Mouse (Mus musculus) hindbrain, embryonic 12.5 days (tissue): Measurements from ENCODE around the gene Lmtk3. TPM values are rescaled to one million over a fixed set of nuclear protein-coding genes. Genes with fewer than 3 reads are reported as not detected.

Experiments used
- ATAC-seq: fragments of 200-750 bp; cut with Nextera tagmentation; 2 replicates; pipeline ENCODE4 v1.8.0; 2017; ENCODE audit warnings: moderate TSS enrichment; ENCODE audit not compliant: low FRiP score
- H3K27ac ChIP-seq: fragments of 300-500 bp; sonication (generic); 2 replicates; pipeline ENCODE4 v1.5.1; 2016; ENCODE audit warnings: mild to moderate bottlenecking
- H3K27me3 ChIP-seq: fragments of 300-500 bp; sonication (generic); 2 replicates; pipeline ENCODE4 v1.6.1; 2016; ENCODE audit warnings: mild to moderate bottlenecking
- H3K36me3 ChIP-seq: fragments of 300-500 bp; sonication (generic); 2 replicates; pipeline ENCODE4 v1.6.1; 2016; ENCODE audit warnings: mild to moderate bottlenecking
- H3K4me1 ChIP-seq: fragments of 300-500 bp; sonication (generic); 2 replicates; pipeline ENCODE4 v1.6.1; 2016
- H3K4me2 ChIP-seq: fragments of 300-500 bp; sonication (generic); replicated peaks from 2 replicates; pipeline ENCODE4 v1.6.1; 2016; ENCODE audit warnings: mild to moderate bottlenecking
- H3K4me3 ChIP-seq: fragments of 300-500 bp; sonication (generic); 2 replicates; pipeline ENCODE4 v1.5.1; 2016; ENCODE audit warnings: mild to moderate bottlenecking
- H3K9ac ChIP-seq: fragments of 300-500 bp; sonication (generic); 2 replicates; pipeline ENCODE4 v1.6.1; 2016; ENCODE audit warnings: mild to moderate bottlenecking, moderate library complexity
- H3K9me3 ChIP-seq: fragments of 300-500 bp; sonication (generic); replicated peaks from 2 replicates; pipeline ENCODE4 v1.6.1; 2016; ENCODE audit warnings: mild to moderate bottlenecking
- WGBS: fragments of 180-500 bp; shearing (Covaris S2); methylation state at CpG from one replicate; pipeline ENCODE4 v1.1.7; 2016; 5-methylcytosine and 5-hydroxymethylcytosine counted together
- polyA plus RNA-seq: library from polyadenylated mRNA; unstranded; fragments of >200 nt; fragmentation: Nextera tagmentation; extraction: Ambion mirVana; gene quantifications from 2 replicates; pipeline ENCODE4 v1.2.1, GENCODE M21; 2016

Lmtk3 gene
- polyA plus RNA-seq, 1 experiment from 2014 or later, result 11.9 TPM

DNA sequence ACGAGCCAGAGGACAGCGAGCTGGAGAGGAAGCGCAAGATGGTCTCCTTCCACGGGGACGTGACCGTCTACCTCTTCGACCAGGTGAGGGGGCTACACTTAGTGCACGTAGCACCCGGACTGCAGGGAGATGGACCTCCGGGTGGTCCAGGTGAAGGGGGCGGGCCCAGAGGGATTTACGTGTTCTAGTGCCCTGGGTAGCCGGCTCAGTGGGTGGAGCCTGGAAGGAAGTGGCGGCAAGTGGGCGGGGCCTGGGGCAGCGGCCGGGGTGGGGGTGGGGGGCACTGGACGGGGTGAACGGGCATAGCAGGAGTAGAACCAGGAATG lies 14.9 kb downstream of the Lmtk3 start:
- Histone ChIP-seq H3K27ac (no peak overlapping the region), H3K4me3 (peak overlapping the region; percentile 39), H3K9ac (peak overlapping the region; percentile 65), H3K36me3 (peaks cover 73% of the 10 kb centered on the region), H3K4me2 (peak overlapping the region; percentile 62), H3K27me3 (peaks cover 59% of the 10 kb centered on the region), H3K9me3 (no peaks in the 10 kb centered on the region), H3K4me1 (peaks cover 30% of the 10 kb centered on the region)
- ATAC-seq, result no peak
- 2% methylated on average over 19 of the region's 19 CpGs for WGBS

DNA sequence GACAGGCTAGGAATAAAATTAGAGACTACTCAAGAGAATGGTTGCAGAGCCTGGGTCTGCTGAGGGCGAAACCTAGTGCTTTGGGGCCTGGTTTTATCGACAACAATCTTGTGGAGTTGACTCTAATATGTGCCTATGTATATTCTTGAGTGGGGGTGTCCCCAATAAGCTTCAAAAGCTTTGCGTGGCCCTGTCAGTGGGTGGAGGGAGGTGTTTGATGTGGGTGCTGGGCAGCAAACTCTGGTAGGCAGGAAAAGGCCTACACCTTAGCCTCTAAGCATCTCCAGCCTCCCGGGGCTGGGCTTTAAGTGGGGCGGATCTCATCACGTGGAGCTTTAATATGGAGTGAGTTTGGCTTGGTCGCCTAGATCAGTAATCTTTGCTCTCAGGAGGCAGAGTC lies 15.4 kb downstream of the Lmtk3 start:
- Histone ChIP-seq H3K27ac (no peak overlapping the region), H3K4me3 (no peak overlapping the region), H3K4me2 (peak overlapping the region; percentile 62; the same call in 1 of the 2 replicates), H3K27me3 (peaks cover 57% of the 10 kb centered on the region), H3K9me3 (no peaks in the 10 kb centered on the region), H3K4me1 (peaks cover 30% of the 10 kb centered on the region), H3K36me3 (peaks cover 73% of the 10 kb centered on the region), H3K9ac (no peak overlapping the region)
- WGBS, result 53% methylated on average over 7 of the region's 7 CpGs
- no peak for ATAC-seq

DNA sequence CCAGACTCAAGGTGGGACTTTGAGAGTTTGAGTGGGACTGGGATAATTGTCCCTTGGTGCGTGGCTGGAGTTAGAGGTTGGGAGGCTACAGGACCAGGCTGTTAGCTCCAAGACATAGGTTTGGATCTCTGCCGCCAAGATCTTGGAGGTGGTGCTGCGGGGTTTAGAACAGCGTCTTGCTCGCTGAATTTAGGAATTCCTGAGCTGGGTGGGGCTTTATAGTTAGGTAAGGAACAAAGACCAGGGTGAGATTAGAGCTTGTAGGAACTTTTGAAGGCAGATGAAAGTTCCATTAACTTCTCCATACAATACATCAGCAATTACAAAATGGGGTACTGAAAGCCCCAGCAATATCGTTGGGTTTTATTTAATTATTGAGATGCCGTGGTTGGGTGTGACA lies 16.5 kb downstream of the Lmtk3 start:
- ATAC-seq, result no peak
- H3K4me2 ChIP-seq, result no peak overlapping the region
- peaks cover 69% of the 10 kb centered on the region for H3K36me3 ChIP-seq
- H3K27ac ChIP-seq, result no peak overlapping the region
- peaks cover 47% of the 10 kb centered on the region for H3K27me3 ChIP-seq
- H3K9me3 ChIP-seq, result no peaks in the 10 kb centered on the region
- no peak overlapping the region for H3K4me3 ChIP-seq
- no peak overlapping the region for H3K9ac ChIP-seq
- 38% methylated on average over 7 of the region's 7 CpGs for WGBS
- peaks cover 30% of the 10 kb centered on the region for H3K4me1 ChIP-seq

DNA sequence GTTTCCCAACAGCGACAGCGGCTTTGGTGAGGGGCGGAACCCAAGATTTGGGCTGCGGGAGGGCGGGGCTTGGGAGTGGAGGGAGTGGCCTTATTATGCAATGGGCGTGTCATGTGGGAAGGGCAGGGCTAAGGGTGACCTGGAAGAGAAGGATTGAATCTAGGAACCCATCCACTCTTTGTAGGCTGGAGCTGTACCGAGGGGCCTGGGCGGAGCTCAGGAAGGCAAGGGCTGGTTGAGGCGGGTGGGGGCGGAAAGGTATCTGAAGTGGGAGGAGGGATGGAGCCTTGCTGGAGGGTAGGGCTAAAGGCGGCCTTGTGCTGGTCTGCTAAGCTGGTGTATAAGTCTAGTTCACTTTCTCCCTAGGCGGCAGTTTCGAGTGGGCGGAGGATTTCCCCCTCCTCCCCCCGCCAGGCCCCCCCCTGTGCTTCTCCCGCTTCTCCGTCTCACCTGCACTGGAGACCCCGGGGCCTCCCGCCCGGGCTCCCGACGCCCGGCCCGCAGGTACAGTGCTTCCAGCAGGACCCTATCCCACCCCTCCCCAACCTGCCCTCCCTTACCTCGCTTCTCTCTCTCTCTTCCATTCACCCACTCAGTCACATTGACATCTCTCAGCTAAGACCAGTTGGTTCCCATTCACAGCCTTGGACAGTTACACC lies 17.1 kb downstream of the Lmtk3 start:
- no peak overlapping the region for H3K27ac ChIP-seq
- WGBS, result 20% methylated on average over 25 of the region's 25 CpGs
- no peak for ATAC-seq
- H3K4me3 ChIP-seq, result no peak overlapping the region
- peaks cover 40% of the 10 kb centered on the region for H3K27me3 ChIP-seq
- peaks cover 30% of the 10 kb centered on the region for H3K4me1 ChIP-seq
- no peak overlapping the region for H3K4me2 ChIP-seq
- H3K9me3 ChIP-seq, result no peaks in the 10 kb centered on the region
- no peak overlapping the region for H3K9ac ChIP-seq
- peaks cover 63% of the 10 kb centered on the region for H3K36me3 ChIP-seq

DNA sequence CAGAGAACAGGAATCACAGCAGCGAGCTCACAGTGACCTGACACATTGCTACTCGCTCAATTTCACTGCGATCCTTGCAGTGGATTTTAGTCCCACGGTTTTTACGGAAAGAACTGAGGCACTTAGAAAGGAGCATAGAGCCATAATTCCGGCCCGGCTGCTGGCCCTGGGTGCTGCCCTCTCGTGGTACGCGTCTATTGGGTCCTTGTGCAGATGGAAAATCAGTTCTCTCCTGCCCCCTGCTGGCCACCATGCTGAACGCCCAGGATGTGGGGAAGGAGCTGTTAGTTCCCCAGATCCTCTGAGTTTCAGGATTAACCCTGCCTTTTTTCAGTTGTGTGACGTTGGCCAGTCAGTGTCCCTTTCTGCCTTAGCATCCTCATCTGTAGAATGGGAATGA lies 17.8 kb downstream of the Lmtk3 start:
- Histone ChIP-seq H3K27ac (no peak overlapping the region), H3K36me3 (peaks cover 63% of the 10 kb centered on the region), H3K27me3 (peaks cover 33% of the 10 kb centered on the region), H3K4me2 (no peak overlapping the region), H3K9ac (no peak overlapping the region), H3K9me3 (no peaks in the 10 kb centered on the region), H3K4me1 (peaks cover 30% of the 10 kb centered on the region), H3K4me3 (no peak overlapping the region)
- no peak for ATAC-seq
- WGBS, result 5% methylated on average over 12 of the region's 12 CpGs

DNA sequence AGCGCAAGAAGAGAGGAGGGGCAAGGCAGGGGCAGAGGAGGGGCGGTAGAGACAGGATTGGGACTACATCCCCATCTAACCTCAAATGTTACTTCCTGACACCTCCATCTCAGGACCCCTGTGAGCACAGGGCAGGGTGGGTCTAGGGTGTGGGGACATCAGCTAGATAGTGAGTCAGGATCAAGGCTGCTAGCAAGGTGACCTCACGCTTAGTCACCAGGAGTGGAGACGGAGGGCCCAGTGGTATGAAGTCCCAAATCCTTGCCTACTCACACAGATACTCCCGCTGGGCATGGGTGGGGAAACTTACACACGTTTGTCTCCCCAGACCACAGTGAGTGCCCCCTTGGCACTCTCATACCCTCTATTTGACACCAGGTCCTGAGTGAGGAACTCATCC lies 19.0 kb downstream of the Lmtk3 start:
- Histone ChIP-seq H3K9me3 (no peaks in the 10 kb centered on the region), H3K4me3 (no peak overlapping the region), H3K4me2 (no peak overlapping the region), H3K36me3 (peaks cover 68% of the 10 kb centered on the region), H3K4me1 (peaks cover 23% of the 10 kb centered on the region), H3K27me3 (peaks cover 21% of the 10 kb centered on the region), H3K9ac (no peak overlapping the region), H3K27ac (no peak overlapping the region)
- ATAC-seq, result no peak
- WGBS, result 87% methylated on average over 6 of the region's 6 CpGs

DNA sequence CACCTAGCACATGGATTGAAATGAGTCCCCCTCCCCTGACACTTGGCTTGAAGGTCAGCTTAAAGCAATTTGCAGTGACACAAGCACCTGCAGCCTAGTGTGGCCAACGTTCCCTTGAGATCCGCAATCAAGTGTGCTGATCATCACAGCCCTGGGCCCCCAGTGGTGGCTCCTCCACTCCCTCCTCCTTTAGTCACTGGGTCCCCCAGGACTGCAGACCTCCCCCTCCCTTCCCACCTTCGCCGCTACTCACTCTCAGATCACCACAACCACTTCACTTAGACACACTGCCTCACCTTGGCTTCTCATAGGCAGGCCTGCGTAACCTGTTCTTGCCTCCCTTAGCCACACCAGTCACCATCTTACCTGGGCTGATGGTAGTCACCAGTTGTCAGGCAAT lies 22.4 kb downstream of the Lmtk3 start:
- peaks cover 14% of the 10 kb centered on the region; the same call in 1 of the 2 replicates for H3K4me1 ChIP-seq
- ATAC-seq, result no peak
- H3K9me3 ChIP-seq, result no peaks in the 10 kb centered on the region
- 68% methylated on average over 5 of the region's 5 CpGs for WGBS
- H3K9ac ChIP-seq, result no peak overlapping the region
- no peak overlapping the region for H3K4me2 ChIP-seq
- no peaks in the 10 kb centered on the region for H3K27me3 ChIP-seq
- peak overlapping the region; percentile 52 for H3K27ac ChIP-seq
- peaks cover 87% of the 10 kb centered on the region for H3K36me3 ChIP-seq
- H3K4me3 ChIP-seq, result no peak overlapping the region

DNA sequence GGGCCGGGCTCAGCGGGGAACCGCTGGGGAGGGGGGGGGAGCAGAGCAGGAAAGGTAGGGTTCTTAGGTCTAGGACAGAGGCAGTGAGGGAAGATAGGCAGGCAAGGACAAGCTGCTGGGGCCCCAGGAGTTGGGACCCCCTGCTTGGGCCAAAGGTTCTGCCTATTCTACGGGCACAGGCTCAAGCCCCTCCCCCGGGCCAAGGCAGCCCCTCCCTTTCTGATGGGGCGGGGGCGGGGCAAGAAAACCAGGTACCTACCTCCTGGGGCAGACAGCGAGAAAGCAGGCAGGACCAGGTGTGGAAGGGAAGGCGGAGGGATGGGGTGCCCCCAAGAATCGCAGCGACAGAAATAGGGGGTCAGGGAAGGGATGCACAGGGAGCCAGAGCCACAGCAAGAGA lies 24.9 kb downstream of the Lmtk3 start:
- H3K27ac ChIP-seq, result 0 out of 2 replicates have a peak overlapping the region, but pooled peaks have one; percentile 32
- H3K4me3 ChIP-seq, result no peak overlapping the region
- no peak overlapping the region for H3K9ac ChIP-seq
- no peak for ATAC-seq
- H3K27me3 ChIP-seq, result no peaks in the 10 kb centered on the region
- peaks cover 30% of the 10 kb centered on the region for H3K4me1 ChIP-seq
- peaks cover 86% of the 10 kb centered on the region for H3K36me3 ChIP-seq
- no peaks in the 10 kb centered on the region for H3K9me3 ChIP-seq
- H3K4me2 ChIP-seq, result no peak overlapping the region
- WGBS, result 46% methylated on average over 8 of the region's 11 CpGs

DNA sequence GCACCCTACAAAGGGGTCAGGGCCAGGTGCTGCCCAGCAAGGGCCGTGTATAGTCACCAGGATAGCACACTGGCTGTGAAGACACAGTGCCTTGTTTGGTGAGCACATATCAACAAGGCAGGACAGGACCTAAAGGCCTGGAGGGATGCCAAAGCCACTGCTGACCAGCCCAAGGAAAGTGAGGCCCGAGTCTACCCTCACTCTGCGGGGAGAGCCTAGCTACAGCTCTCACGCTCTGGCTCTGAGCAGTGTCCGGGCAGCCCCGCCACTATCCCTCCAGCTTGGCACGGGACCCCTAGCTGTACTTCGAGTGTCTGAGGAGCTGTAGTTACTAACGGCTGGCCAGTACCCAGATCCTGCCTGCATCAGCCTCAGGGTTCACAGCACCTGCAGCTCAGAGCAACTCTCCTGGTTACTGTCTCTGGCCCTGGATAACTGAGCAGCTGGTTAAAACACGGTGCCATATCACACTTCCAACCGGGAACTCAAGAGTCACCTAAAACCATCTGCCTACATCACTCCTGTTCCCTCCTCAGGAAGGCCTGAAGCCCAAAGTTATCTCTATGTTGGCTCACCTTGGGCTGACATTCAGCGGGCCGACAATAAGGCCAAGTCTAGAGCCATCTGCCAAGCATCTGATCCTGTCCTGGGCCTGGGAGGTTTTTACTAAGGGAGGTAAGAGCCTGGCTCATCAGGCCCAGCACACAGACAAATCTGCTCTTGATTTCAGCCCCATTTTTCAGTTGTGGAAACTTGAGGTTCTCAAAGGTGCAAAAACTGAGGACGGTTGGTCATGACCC lies 25.9 kb downstream of the Lmtk3 start:
- no peak overlapping the region for H3K4me2 ChIP-seq
- 0 out of 2 replicates have a peak overlapping the region, but pooled peaks have one; percentile 12 for H3K27ac ChIP-seq
- no peak overlapping the region for H3K9ac ChIP-seq
- peaks cover 76% of the 10 kb centered on the region for H3K36me3 ChIP-seq
- H3K9me3 ChIP-seq, result no peaks in the 10 kb centered on the region
- 89% methylated on average over 14 of the region's 14 CpGs for WGBS
- no peak overlapping the region for H3K4me3 ChIP-seq
- no peak for ATAC-seq
- H3K27me3 ChIP-seq, result no peaks in the 10 kb centered on the region
- peaks cover 30% of the 10 kb centered on the region for H3K4me1 ChIP-seq

DNA sequence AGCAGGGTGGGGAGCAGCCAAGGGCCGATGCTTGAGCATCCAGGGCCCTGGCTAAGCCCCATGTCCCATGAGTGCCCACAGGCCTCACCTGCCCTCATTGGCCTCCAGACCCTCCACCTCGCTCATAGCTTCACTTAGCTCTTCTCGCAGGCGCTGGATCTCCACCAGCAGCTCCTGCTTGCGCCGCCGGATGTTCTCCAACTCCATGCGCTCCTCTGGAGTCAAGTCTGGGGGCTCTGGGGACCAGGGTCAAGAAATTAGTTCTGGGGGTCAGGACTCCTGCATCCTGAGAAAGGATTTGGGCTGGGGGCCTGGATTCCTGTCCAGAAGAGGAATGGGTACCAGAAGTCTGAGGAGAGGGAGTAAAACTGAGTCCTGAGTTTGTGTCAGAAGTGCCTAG lies 29.4 kb downstream of the Lmtk3 start:
- H3K4me2 ChIP-seq, result peak overlapping the region; percentile 68
- H3K4me3 ChIP-seq, result peak overlapping the region; percentile 98
- WGBS, result 88% methylated on average over 8 of the region's 8 CpGs
- no peaks in the 10 kb centered on the region for H3K27me3 ChIP-seq
- no peaks in the 10 kb centered on the region for H3K9me3 ChIP-seq
- ATAC-seq, result no peak
- peaks cover 51% of the 10 kb centered on the region for H3K36me3 ChIP-seq
- peaks cover 44% of the 10 kb centered on the region for H3K4me1 ChIP-seq
- H3K9ac ChIP-seq, result peak overlapping the region; percentile 100
- peak overlapping the region; percentile 100; the same call in 1 of the 2 replicates for H3K27ac ChIP-seq

DNA sequence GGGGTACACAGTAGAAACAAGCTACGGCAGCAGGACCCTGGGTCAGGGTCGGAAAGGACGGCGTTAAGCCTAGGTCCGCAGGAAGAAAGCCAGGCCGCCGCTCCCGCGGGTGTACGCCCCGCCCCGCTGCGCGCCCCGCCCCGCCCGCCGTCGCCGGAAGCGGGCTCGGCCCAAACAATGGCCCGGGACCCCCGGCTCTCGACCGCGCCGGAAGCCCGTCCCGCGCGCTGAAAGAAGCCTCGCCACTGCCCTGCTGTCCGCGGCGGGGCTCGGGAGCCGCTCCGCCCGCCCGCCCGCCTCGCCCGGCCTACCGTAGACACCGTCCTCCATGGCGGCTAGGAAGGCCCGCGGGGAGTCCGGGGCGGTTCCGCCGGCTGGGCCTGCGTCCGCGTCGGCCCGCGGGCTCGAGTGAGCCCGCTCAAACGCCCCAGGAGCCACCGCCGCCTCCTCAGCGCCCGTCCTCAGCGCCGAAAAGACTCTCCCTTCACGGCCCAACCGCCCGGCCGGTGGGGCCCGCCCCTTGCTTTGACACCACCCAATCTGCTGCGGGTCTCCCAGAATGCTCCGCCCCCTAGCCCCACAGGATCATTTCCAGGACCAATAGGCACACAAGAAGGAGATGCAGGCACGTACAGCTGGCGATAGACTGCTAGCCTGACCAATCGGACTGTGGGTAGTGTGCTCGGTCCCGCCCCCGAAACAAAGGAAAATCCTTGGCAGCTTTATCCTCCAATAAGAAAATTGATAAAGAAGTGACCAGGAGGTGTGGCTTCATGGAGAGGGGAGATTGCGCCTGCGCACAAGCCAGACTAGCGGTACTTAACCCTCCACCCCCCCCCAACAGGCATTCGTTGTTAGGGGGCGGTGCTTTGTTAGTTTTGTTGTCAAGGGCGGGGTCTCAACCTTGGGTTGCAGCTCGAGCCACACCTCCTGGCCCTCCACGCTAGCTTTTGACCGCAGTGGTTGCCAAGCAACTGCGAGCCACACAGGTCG lies 30.5 kb downstream of the Lmtk3 start, which contains the start of gene Cyth2:
Cyth2 (minus strand) TSS at position 795 of the 993 bp plus-strand sequence.
- Histone ChIP-seq H3K4me1 (peaks cover 38% of the 10 kb centered on the region), H3K36me3 (peaks cover 39% of the 10 kb centered on the region), H3K27ac (peak within 1 kb of the TSS; percentile 100), H3K4me2 (peak within 1 kb of the TSS; percentile 68), H3K4me3 (peak within 1 kb of the TSS; percentile 98), H3K9ac (peak within 1 kb of the TSS; percentile 100), H3K9me3 (no peaks in the 10 kb centered on the region), H3K27me3 (peaks cover 8% of the 10 kb centered on the region)
- peak; percentile 99 for ATAC-seq
- WGBS, result under 1% methylated on average over 62 of the region's 92 CpGs

DNA sequence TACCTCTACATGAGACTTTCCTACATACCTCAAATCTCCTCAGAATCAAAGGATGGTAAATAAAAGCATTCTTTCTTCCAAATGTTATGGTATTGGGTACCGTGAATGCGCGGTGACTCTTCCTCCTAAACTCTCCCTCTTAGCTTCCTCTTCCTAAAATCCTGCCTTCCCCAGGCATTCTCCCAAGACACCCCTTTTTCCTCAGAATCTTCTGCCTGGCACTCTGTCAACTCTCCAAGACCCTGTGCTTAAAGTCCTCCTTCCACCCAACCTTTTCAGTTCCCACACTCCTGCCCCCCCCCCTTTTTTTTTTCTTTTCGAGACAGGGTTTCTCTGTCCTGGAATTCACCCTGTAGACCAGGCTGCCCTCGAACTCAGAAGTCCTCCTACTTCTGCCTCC lies 31.3 kb downstream of the Lmtk3 start:
- peak overlapping the region; percentile 57 for H3K4me2 ChIP-seq
- 2% methylated on average over 5 of the region's 5 CpGs for WGBS
- H3K4me1 ChIP-seq, result peaks cover 33% of the 10 kb centered on the region
- H3K9me3 ChIP-seq, result no peaks in the 10 kb centered on the region
- H3K27me3 ChIP-seq, result peaks cover 11% of the 10 kb centered on the region
- peaks cover 32% of the 10 kb centered on the region for H3K36me3 ChIP-seq
- H3K4me3 ChIP-seq, result peak overlapping the region; percentile 98
- H3K9ac ChIP-seq, result peak overlapping the region; percentile 32; the same call in 1 of the 2 replicates
- peak overlapping the region; percentile 62 for H3K27ac ChIP-seq
- no peak for ATAC-seq
